Mouse (Mus musculus): Measurements from ENCODE around the gene Hhat.

DNA sequence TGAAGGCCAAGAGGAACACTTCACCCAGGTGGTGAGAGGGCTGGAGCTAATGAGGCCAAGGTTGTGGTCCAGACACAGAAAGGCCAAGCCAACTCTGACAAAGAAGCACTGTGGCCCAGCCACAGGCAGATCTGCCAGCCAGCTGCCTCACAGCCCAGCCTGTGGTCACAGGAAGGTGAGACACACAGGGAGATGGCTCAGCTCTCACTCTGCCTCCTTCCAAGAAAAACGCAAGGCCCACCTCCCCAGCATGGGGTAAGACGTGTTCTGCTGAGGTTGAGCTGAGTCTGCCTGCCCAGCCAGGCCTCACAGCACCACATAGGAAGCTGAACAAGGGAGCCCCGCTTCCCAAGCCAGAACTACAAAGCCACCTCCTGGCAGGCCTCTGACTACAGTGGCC lies 34.5 kb downstream of the Hhat start:
- no peak for TF ChIP-seq CTCF (IDR thresholded peaks at IDR 0.05; ENCODE audit: low read depth)
- TF ChIP-seq EP300 (optimal IDR thresholded peaks at IDR 0.05), result no peak

Measured in stomach, postnatal 0 days (tissue).